Mouse (Mus musculus): Measurements from ENCODE around the gene Lck.
A peak's percentile ranks its signal among the peaks of the same experiment; 100 is the strongest.
"Not testable (repeated sequence)": the region's sequence is repeated elsewhere in the genome, so short reads cannot be mapped to it uniquely, and the experiment has no call there.

The Lck gene

GRCm38 (mm10) chr4:129555421-129555861, 18.0 kb downstream of the Lck start:
- DNase-seq (ENCODE audit: low read depth), result no peak

- DNase-seq (ENCODE audit: low read depth), result not testable (repeated sequence)
These were observed 18.9 kb downstream of the Lck start for GRCm38 (mm10) chr4:129554512-129554911.

GRCm38 (mm10) chr4:129550295-129550694, 23.1 kb downstream of the Lck start:
- DNase-seq (ENCODE audit: low read depth), result no peak

GRCm38 (mm10) chr4:129549306-129549705, 24.1 kb downstream of the Lck start:
- DNase-seq (ENCODE audit: low read depth), result no peak

GRCm38 (mm10) chr4:129547631-129548030, 25.8 kb downstream of the Lck start:
- DNase-seq (ENCODE audit: low read depth), result not testable (repeated sequence)

- no peak for DNase-seq (ENCODE audit: low read depth)
These were observed 29.3 kb downstream of the Lck start for GRCm38 (mm10) chr4:129544106-129544505.

- peak; percentile 86 for DNase-seq (ENCODE audit: low read depth)
These were observed 30.8 kb downstream of the Lck start, which contains the start of gene Hdac1 for GRCm38 (mm10) chr4:129542592-129543141. Gene Hdac1, minus strand, starts transcription at chr4:129542713.

- DNase-seq (ENCODE audit: low read depth), result no peak
These were observed 31.4 kb downstream of the Lck start for GRCm38 (mm10) chr4:129541868-129542591.

- no peak for DNase-seq (ENCODE audit: low read depth)
These were observed 33.4 kb downstream of the Lck start for GRCm38 (mm10) chr4:129540012-129540411.

GRCm38 (mm10) chr4:129528901-129529300, 44.5 kb downstream of the Lck start:
- not testable (repeated sequence) for DNase-seq (ENCODE audit: low read depth)

- no peak for DNase-seq (ENCODE audit: low read depth)
These were observed 47.6 kb downstream of the Lck start for GRCm38 (mm10) chr4:129525889-129526288.

GRCm38 (mm10) chr4:129525338-129525737, 48.1 kb downstream of the Lck start:
- DNase-seq (ENCODE audit: low read depth), result no peak

- no peak for DNase-seq (ENCODE audit: low read depth)
These were observed 54.9 kb downstream of the Lck start for GRCm38 (mm10) chr4:129518519-129518918.

- DNase-seq (ENCODE audit: low read depth), result no peak
These were observed 56.5 kb downstream of the Lck start for GRCm38 (mm10) chr4:129516925-129517324.

- no peak for DNase-seq (ENCODE audit: low read depth)
These were observed 59.0 kb downstream of the Lck start for GRCm38 (mm10) chr4:129514300-129514898.

- no peak for DNase-seq (ENCODE audit: low read depth)
These were observed 59.5 kb downstream of the Lck start for GRCm38 (mm10) chr4:129513891-129514290.

- peak; percentile 43 for DNase-seq (ENCODE audit: low read depth)
These were observed 60.2 kb downstream of the Lck start, which contains the start of gene Marcksl1 for GRCm38 (mm10) chr4:129513086-129513767. Gene Marcksl1, plus strand, starts transcription at chr4:129513581.

- DNase-seq (ENCODE audit: low read depth), result no peak
These were observed 61.9 kb downstream of the Lck start for GRCm38 (mm10) chr4:129511413-129512096.

GRCm38 (mm10) chr4:129510723-129511412, 62.6 kb downstream of the Lck start:
- peak; percentile 65 for DNase-seq (ENCODE audit: low read depth)

- no peak for DNase-seq (ENCODE audit: low read depth)
These were observed 63.8 kb downstream of the Lck start for GRCm38 (mm10) chr4:129509650-129510049.

Measured in fibroblast of lung, adult 2 months (primary cell).